Mouse (Mus musculus) colon, adult 2 months (tissue): Measurements from ENCODE around the gene Rufy2. TPM values are rescaled to one million over a fixed set of nuclear protein-coding genes. Genes with fewer than 3 reads are reported as not detected.

Experiments
- polyA plus RNA-seq: library from polyadenylated mRNA; depleted of rRNA; stranded (reverse); fragments of >200 nt; gene quantifications from 2 replicates; pipeline ENCODE4 v1.2.3, GENCODE M21; 2012; rRNA removed

Rufy2 gene
- polyA plus RNA-seq = 1.6 and 2.1 TPM in 2 replicates

GRCm38 (mm10) chr10:62980039-62980954 is at the start of gene Rufy2:
Gene Rufy2, plus strand, starts transcription at chr10:62980223.

GRCm38 (mm10) chr10:62946738-62947471 is 33.1 kb upstream of the Rufy2 start, which contains the start of gene Dna2:
Gene Dna2, plus strand, starts transcription at chr10:62947026.

GRCm38 (mm10) chr10:63023749-63024579 is 43.9 kb downstream of the Rufy2 start, which contains the start of the genes Hnrnph3 and Pbld2:
Gene Hnrnph3, minus strand, starts transcription at chr10:63024217.
Gene Pbld2, plus strand, starts transcription at chr10:63024315.

GRCm38 (mm10) chr10:63059862-63060261 is 79.8 kb downstream of the Rufy2 start, which contains the start of gene Pbld1:
Gene Pbld1, plus strand, starts transcription at chr10:63060162.

Other genes starting within 250 kb of the Rufy2 start
- 47.2 and 50.3 TPM in 2 replicates for gene Ccar1, start 187.9 kb upstream of the Rufy2 start, polyA plus RNA-seq
- gene Tet1, start 71.2 kb upstream of the Rufy2 start, polyA plus RNA-seq = 0.21 and 0.66 TPM in 2 replicates
- 36.0 and 63.4 TPM in 2 replicates for gene Slc25a16, start 59.6 kb upstream of the Rufy2 start, polyA plus RNA-seq
- 2.8 and 3.1 TPM in 2 replicates for gene Dna2, start 33.2 kb upstream of the Rufy2 start, polyA plus RNA-seq
- gene Hnrnph3, start 44.0 kb downstream of the Rufy2 start, polyA plus RNA-seq = 4.2 and 5.1 TPM in 2 replicates
- gene Pbld2, start 44.1 kb downstream of the Rufy2 start, polyA plus RNA-seq = 9.1 and 9.5 TPM in 2 replicates
- gene Pbld1, start 79.9 kb downstream of the Rufy2 start, polyA plus RNA-seq = 3.2 and 3.5 TPM in 2 replicates
- gene Atoh7, start 119.4 kb downstream of the Rufy2 start, polyA plus RNA-seq = 0.17 and 0.21 TPM in 2 replicates
- gene Mypn, start 223.7 kb downstream of the Rufy2 start, polyA plus RNA-seq = 0.13 and 0.14 TPM in 2 replicates